In the genomic region with DNA sequence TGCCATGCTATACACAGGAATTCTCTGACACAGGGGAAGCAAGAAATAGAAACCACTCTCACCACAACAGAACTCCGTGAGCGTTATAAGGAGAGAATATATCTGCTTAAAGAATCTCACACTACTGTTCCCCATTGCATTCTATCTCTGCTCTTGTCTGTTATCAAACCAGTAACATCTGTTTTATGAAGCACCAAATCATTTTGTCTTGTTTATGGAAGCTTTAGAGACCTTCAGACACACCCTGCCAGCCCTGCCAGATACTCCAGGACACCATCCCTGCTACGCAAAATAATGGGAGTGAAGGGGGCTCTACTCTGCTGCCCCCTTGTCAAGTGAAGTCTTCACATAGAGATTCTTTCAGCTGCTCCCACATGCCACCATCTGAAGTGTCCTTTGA, we compare ENCODE assay signal across 30 mouse cellular contexts.
DNase-seq lines count a peak whose midpoint lies in the region; ATAC-seq and TF ChIP-seq lines count a peak whose summit lies in the region.
"Had no signal": no experiment of that assay in that cellular context is flagged by ENCODE, and none has a peak within 500 bp of the region (broad histone marks: within the 10 kb centered on the region; RNA-seq: fewer than 3 reads in every experiment).

No protein-coding gene starts in this region.

- ATAC-seq in frontal cortex, adult (ENCODE audit: low TSS enrichment): peak; percentile 55
- ATAC-seq in heart, embryonic 13.5 days (ENCODE audit: extremely low read depth, insufficient number of reproducible peaks, low FRiP score, low TSS enrichment): no peak
- ATAC-seq in lung, embryonic 16.5 days (ENCODE audit: low read depth): no peak
- ATAC-seq: forebrain, embryonic 13.5 days; intestine, postnatal 0 days; midbrain, embryonic 16.5 days; Patski had no signal

- 33% methylated on average over 3 of the region's 3 CpGs for WGBS in heart, embryonic 13.5 days
- 31% methylated on average over 3 of the region's 3 CpGs for WGBS in lung, embryonic 16.5 days

- H3K4me2 ChIP-seq in heart, embryonic 13.5 days: peak overlapping the region; percentile 59
- no peak overlapping the region for H3K4me2 ChIP-seq in lung, embryonic 16.5 days (ENCODE audit: low read depth, low read length)
- H3K4me2 ChIP-seq in myocyte (ENCODE audit: low read depth): peak overlapping the region; percentile 18
- H3K4me2 ChIP-seq: forebrain, embryonic 13.5 days; hindbrain, embryonic 14.5 days; lung, embryonic 15.5 days; midbrain, embryonic 11.5 days; neural tube, embryonic 12.5 days had no signal

- no peak overlapping the region for H3ac ChIP-seq in myocyte (ENCODE audit: control insufficient read depth, insufficient read length)

- no peaks in the 10 kb centered on the region for H3K79me2 ChIP-seq in myocyte (ENCODE audit: control insufficient read depth, insufficient read depth)

- DNase-seq in frontal cortex, postnatal 25 days (ENCODE audit: low spot score in 2 of 2): no peak
- DNase-seq in heart, adult 9 months (ENCODE audit: low spot score in 2 of 2): no peak
- no peak for DNase-seq in lung, postnatal 14 days
- DNase-seq in testis, postnatal 10 days (ENCODE audit: low spot score): no peak
- DNase-seq: adrenal gland, postnatal 14 days; cerebellum, adult 11 months; cerebellum, adult 9-10 months; cerebellum, postnatal 36 days; kidney, adult 9 months; kidney, postnatal 14 days; layer of hippocampus, adult 9-11 months; liver; right cerebral cortex, adult 18-20 months; spleen, adult 18-20 months; thymus, adult 2 months; thymus, postnatal 36 days had no signal

- no peak overlapping the region; the same call in 1 of the 2 replicates for H3K9ac ChIP-seq in heart, embryonic 13.5 days
- H3K9ac ChIP-seq in lung, embryonic 16.5 days (ENCODE audit: low read length): no peak overlapping the region
- H3K9ac ChIP-seq: forebrain, embryonic 13.5 days; hindbrain, embryonic 14.5 days; liver, embryonic 14.5 days; lung, embryonic 15.5 days; neural tube, embryonic 12.5 days had no signal

- no peaks in the 10 kb centered on the region for H3K36me3 ChIP-seq in heart, embryonic 13.5 days
- no peaks in the 10 kb centered on the region for H3K36me3 ChIP-seq in lung, embryonic 16.5 days (ENCODE audit: control insufficient read depth, insufficient read depth, low read length)
- H3K36me3 ChIP-seq in myocyte (ENCODE audit: control insufficient read depth, insufficient read depth): no peaks in the 10 kb centered on the region
- H3K36me3 ChIP-seq: G1E; lung, embryonic 15.5 days; neural tube, embryonic 12.5 days had no signal

- H3K4me1 ChIP-seq in heart, embryonic 13.5 days: peaks cover 14% of the 10 kb centered on the region; the same call in 1 of the 2 replicates
- no peaks in the 10 kb centered on the region for H3K4me1 ChIP-seq in lung, embryonic 16.5 days (replicated peaks; ENCODE audit: control insufficient read depth, insufficient read depth, low read length)
- H3K4me1 ChIP-seq: lung, embryonic 15.5 days; neural tube, embryonic 12.5 days had no signal

- peak overlapping the region; percentile 23; the same call in 1 of the 2 replicates for H3K4me3 ChIP-seq in heart, embryonic 13.5 days
- H3K4me3 ChIP-seq in lung, embryonic 16.5 days (ENCODE audit: low read length): no peak overlapping the region
- no peak overlapping the region for H3K4me3 ChIP-seq in myocyte
- H3K4me3 ChIP-seq: forebrain, embryonic 13.5 days; lung, embryonic 15.5 days; neural tube, embryonic 12.5 days had no signal

- H3K27me3 ChIP-seq in heart, embryonic 13.5 days (replicated peaks): no peaks in the 10 kb centered on the region
- no peaks in the 10 kb centered on the region for H3K27me3 ChIP-seq in lung, embryonic 16.5 days (ENCODE audit: control insufficient read depth, insufficient read depth, low read depth, low read length)
- no peaks in the 10 kb centered on the region for H3K27me3 ChIP-seq in myocyte (ENCODE audit: control insufficient read depth, insufficient read depth, insufficient read length)
- H3K27me3 ChIP-seq: forebrain, embryonic 13.5 days; lung, embryonic 15.5 days; neural tube, embryonic 12.5 days had no signal

- no peaks in the 10 kb centered on the region for H3K9me3 ChIP-seq in heart, embryonic 13.5 days
- no peaks in the 10 kb centered on the region for H3K9me3 ChIP-seq in lung, embryonic 16.5 days (ENCODE audit: control insufficient read depth, low read length)
- H3K9me3 ChIP-seq: forebrain, embryonic 13.5 days; lung, embryonic 15.5 days; neural tube, embryonic 12.5 days had no signal

- no peak for TF ChIP-seq POLR2A in myocyte (IDR thresholded peaks at IDR 0.05; ENCODE audit: insufficient read length, low read depth)

- peak overlapping the region; percentile 36; the same call in 1 of the 2 replicates for H3K27ac ChIP-seq in heart, embryonic 13.5 days (replicated peaks)
- H3K27ac ChIP-seq in lung, embryonic 16.5 days (ENCODE audit: low read length): peak overlapping the region; percentile 12; the same call in 1 of the 2 replicates
- H3K27ac ChIP-seq: forebrain, embryonic 13.5 days; hindbrain, embryonic 14.5 days; liver, embryonic 14.5 days; lung, embryonic 15.5 days; neural tube, embryonic 12.5 days had no signal

TF ChIP-seq in myocyte, 11 proteins besides CTCF, POLR2A, EP300 and RAD21:
- no peak for TF ChIP-seq REST (IDR thresholded peaks at IDR 0.05; ENCODE audit: insufficient read depth, insufficient read length)
- no peak for TF ChIP-seq MAX (IDR thresholded peaks at IDR 0.05; ENCODE audit: low read depth)
- TF ChIP-seq E2F4 (IDR thresholded peaks at IDR 0.05; ENCODE audit: insufficient read depth): no peak
- no peak for TF ChIP-seq TCF3 (IDR thresholded peaks at IDR 0.05; ENCODE audit: insufficient read length, low read depth)
- no peak for TF ChIP-seq USF1 (IDR thresholded peaks at IDR 0.05; ENCODE audit: low read depth)
- TF ChIP-seq POLR2AphosphoS2 (IDR thresholded peaks at IDR 0.05; ENCODE audit: insufficient read length, low read depth): no peak
- no peak for TF ChIP-seq CEBPB (IDR thresholded peaks at IDR 0.05; ENCODE audit: insufficient read depth, poor library complexity, severe bottlenecking)
- TF ChIP-seq MYOD1 (IDR thresholded peaks at IDR 0.05; ENCODE audit: control insufficient read depth in 1 of 3, insufficient read length in 2 of 3, low read depth in 2 of 3): no peak
